Mouse (Mus musculus) heart, adult 2 months (tissue): ENCODE data around the gene Rnf213. TPM values are rescaled to one million over a fixed set of nuclear protein-coding genes. Genes with fewer than 3 reads are reported as not detected.

Source experiments
- DNase-seq, 2 experiments: peaks; one replicate each; pipeline ENCODE4 v3.0.0; 2021
- H3K27ac ChIP-seq: fragments of 200-600 bp; 2 replicates; pipeline ENCODE4 v1.8.1; 2022
- H3K27me3 ChIP-seq: fragments of 200-500 bp; 2 replicates; pipeline ENCODE4 v1.6.1; 2012; ENCODE audit warnings: mild to moderate bottlenecking, low read length, inconsistent platforms, mixed read lengths; ENCODE audit not compliant: control insufficient read depth, insufficient read depth
- H3K36me3 ChIP-seq: fragments of 200-500 bp; 2 replicates; pipeline ENCODE4 v1.6.1; 2012; ENCODE audit warnings: low read length, inconsistent platforms; ENCODE audit not compliant: control insufficient read depth, insufficient read depth
- H3K4me1 ChIP-seq: fragments of 200-500 bp; 2 replicates; pipeline ENCODE4 v1.6.1; 2011; ENCODE audit warnings: low read length; ENCODE audit not compliant: control insufficient read depth, insufficient read depth
- H3K4me3 ChIP-seq: fragments of 200-600 bp; 2 replicates; pipeline ENCODE4 v1.8.1; 2022
- H3K79me2 ChIP-seq: fragments of 200-500 bp; replicated peaks from 2 replicates; pipeline ENCODE4 v1.6.1; 2012; ENCODE audit warnings: mild to moderate bottlenecking, inconsistent platforms, low read length, moderate library complexity, mixed read lengths; ENCODE audit not compliant: control insufficient read depth, insufficient read depth
- H3K9ac ChIP-seq: fragments of 200-500 bp; 2 replicates; pipeline ENCODE4 v1.6.1; 2012; ENCODE audit warnings: low read depth, mild to moderate bottlenecking, control low read depth, inconsistent platforms, low read length, mixed read lengths
- CTCF ChIP-seq: fragments of 200-600 bp; IDR thresholded peaks from 2 replicates; pipeline ENCODE4 v1.8.1; 2022; ENCODE audit warnings: antibody characterized with exemption, mild to moderate bottlenecking, moderate library complexity
- EP300 ChIP-seq: fragments of 200-500 bp; IDR thresholded peaks from 2 replicates; pipeline ENCODE4 v1.6.1; 2011; ENCODE audit warnings: low read depth, low read length, control low read depth; ENCODE audit not compliant: insufficient read depth
- POLR2A ChIP-seq: fragments of 200-500 bp; IDR thresholded peaks from 2 replicates; pipeline ENCODE4 v1.6.1; 2011; ENCODE audit warnings: mild to moderate bottlenecking, low read depth, low read length, control low read depth; ENCODE audit not compliant: insufficient read depth
- WGBS: fragments of 180-500 bp; shearing (Covaris S2); methylation state at CpG from one replicate; pipeline ENCODE4 v1.1.7; 2018; 5-methylcytosine and 5-hydroxymethylcytosine counted together
- intact Hi-C: fragments of 180-260 bp; cut with DNase I; formaldehyde crosslinking; loops from one replicate; pipeline ENCODE4 v1.15.1; 2025
- polyA plus RNA-seq: library from polyadenylated mRNA; depleted of rRNA; stranded (reverse); fragments of >200 nt; gene quantifications from 2 replicates; pipeline ENCODE4 v1.2.3, GENCODE M21; 2012
- total RNA-seq, 2 experiments: library from RNA; stranded (reverse); gene quantifications; 2 replicates each; pipeline ENCODE4 v1.2.3; 2021

Gene Rnf213
- total and polyA plus RNA-seq, 3 experiments = 10.4 to 13.1 (median 12.0) TPM

DNA sequence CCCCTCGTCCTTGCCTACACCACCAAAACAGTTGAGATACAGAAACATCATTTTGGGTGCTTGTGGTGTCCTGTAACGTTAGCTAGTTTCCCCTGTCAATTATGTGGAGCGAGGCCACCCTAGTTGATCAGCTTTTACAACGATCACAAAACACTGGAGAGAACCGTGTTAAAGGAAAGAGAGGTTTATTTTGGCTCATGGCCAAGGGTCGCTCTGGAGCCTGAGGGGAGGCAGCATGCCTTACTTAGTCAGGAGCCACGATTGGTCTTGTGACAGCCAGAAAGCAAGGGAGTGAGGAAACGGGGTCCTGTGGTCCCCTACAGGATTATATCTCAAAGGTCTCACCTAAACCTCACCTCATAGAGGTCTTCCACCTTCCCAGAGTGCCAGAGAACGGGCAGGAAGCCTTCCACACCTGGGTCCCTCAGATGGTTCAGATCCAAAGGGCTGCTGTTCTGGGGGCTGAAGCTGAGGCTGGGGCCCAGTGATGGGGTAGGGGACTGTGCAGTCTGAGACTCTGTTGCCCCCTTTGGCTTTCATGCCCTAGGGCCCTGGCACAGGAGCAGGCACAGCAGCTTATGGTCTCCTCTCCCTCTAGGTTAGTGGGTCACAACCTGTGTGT is 120.2 kb downstream of the Rnf213 start:
- Histone ChIP-seq H3K4me1 (no peaks in the 10 kb centered on the region), H3K27me3 (no peaks in the 10 kb centered on the region), H3K9ac (no peak overlapping the region), H3K36me3 (no peaks in the 10 kb centered on the region), H3K4me3 (no peak overlapping the region), H3K27ac (no peak overlapping the region), H3K79me2 (no peaks in the 10 kb centered on the region)
- no peak for TF ChIP-seq EP300
- TF ChIP-seq POLR2A = no peak
- TF ChIP-seq CTCF = no peak
- 24% methylated on average over 9 of the region's 9 CpGs for WGBS
- intact Hi-C loops = no loop called here
- no peak for DNase-seq

DNA sequence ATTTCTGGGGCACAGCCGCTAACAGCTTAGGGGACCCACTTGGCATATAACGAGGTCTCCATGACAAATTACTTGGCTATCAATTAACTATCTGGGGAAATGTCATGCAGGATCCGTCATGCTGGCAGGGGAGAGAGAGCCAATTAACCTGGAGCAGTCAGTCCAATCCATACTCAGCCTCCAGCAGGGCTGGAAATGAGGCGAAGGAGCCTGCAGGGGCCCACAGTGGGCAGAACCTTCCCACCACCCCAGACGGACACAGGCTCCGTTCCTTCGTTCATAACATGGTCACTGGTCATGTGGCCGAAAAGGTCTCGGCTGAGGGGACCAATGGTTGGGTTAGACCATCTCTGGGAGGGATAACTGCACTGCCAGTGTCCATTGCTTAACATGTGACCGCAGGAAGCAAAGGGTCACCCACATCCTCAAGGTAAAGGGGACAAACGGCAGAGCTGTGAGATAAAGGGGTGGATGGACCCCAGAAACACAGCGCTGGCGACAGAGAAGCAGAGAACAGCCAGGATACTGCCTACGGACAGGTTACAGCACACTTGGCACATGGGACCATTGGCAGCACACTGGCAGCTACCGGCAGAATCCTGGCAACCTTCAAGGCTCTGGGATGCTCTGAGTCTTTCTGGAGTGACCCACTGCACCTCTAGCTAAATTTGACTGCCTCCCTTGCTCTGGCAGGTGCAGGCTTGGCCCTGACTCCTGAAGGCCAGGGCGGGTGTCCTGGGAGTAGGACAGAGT is 121.4 kb downstream of the Rnf213 start:
- no peak for DNase-seq
- no peaks in the 10 kb centered on the region for H3K4me1 ChIP-seq
- no peak overlapping the region for H3K27ac ChIP-seq
- intact Hi-C loops = no loop called here
- H3K4me3 ChIP-seq = no peak overlapping the region
- WGBS = 48% methylated on average over 16 of the region's 16 CpGs
- no peaks in the 10 kb centered on the region for H3K27me3 ChIP-seq
- no peak for TF ChIP-seq POLR2A
- no peak for TF ChIP-seq EP300
- no peak for TF ChIP-seq CTCF
- H3K9ac ChIP-seq = no peak overlapping the region
- H3K79me2 ChIP-seq = no peaks in the 10 kb centered on the region
- no peaks in the 10 kb centered on the region for H3K36me3 ChIP-seq

DNA sequence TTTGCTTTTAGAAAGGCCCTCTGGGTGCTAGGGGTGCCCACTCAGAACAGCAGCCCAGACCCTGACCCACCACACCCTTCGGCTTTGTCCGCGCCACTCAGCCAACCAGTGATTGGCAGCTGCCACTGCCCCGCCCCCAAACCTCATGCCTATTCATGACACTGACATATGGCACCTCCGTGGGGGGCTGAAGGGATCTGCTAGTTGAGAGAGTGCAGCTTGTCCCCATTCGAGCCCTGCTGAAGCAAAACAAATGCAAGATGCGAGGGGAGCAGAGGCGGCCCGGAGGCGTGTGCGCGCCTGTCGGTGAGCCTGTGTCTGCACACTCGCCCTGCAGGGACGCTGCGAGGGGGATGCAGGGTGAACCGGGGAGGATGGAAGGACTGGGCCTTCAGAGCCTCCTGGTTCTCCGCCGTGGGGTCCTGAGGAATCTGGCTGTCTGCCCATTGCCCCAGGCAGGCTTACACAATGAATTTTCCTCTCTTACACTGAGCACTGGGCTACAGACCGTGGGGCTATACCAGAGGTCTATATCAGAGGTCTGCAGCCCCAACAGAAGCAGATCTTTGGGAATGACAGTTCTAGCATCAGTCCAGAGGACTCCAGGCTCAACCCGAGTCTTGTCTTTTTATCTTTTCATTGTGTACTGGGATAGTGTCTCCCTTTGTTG is 122.2 kb downstream of the Rnf213 start:
- intact Hi-C loops = no loop called here
- Histone ChIP-seq H3K9ac (no peak overlapping the region), H3K79me2 (no peaks in the 10 kb centered on the region), H3K4me3 (no peak overlapping the region), H3K36me3 (no peaks in the 10 kb centered on the region), H3K4me1 (no peaks in the 10 kb centered on the region), H3K27ac (no peak overlapping the region), H3K27me3 (no peaks in the 10 kb centered on the region)
- no peak for DNase-seq
- no peak for TF ChIP-seq CTCF
- 9% methylated on average over 21 of the region's 21 CpGs for WGBS

DNA sequence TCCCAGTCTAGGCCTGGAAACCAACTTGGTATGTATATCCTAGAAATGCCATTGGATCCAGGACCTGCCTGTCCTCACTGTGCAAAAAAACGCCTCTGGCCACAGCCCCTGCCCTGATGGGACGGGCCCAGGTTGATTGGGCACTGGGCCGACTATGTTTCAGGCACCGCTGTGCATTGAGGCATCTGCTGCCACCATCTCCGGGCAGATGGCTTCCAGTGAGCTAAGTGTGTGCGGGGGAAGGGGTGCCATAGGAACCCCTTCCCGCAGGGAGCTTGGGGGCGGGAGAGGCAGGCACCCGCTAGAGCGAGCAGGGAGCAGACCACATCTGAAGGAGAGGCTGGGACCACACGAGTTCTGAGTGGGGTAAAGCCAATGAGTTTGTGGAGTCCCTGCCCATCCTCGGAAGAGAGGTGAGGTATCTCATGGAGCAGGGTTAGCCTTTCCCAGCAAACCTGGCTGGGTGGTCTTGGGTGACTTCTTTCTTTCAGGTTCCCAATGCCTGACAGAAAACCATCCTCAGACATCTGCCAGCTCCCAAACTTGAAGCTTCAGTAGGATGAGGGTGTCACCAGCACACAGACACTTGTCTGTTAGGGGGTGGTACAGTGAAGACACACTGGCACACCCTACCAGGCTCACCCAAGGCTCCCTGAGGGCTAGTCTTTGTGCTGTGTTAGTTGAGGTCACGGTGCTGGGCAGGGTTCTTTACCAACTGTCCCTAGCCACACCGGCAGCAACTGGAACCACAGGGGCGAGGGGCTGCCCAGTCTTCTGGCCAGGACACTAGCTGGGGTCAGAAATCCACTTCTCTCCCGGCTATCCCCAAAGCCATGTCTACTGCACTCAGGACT is 123.2 kb downstream of the Rnf213 start:
- DNase-seq = no peak
- Histone ChIP-seq H3K27me3 (no peaks in the 10 kb centered on the region), H3K36me3 (no peaks in the 10 kb centered on the region), H3K79me2 (no peaks in the 10 kb centered on the region), H3K27ac (no peak overlapping the region), H3K4me3 (no peak overlapping the region), H3K9ac (no peak overlapping the region), H3K4me1 (no peaks in the 10 kb centered on the region)
- intact Hi-C loops = no loop called here
- TF ChIP-seq POLR2A = no peak
- TF ChIP-seq CTCF = no peak
- no peak for TF ChIP-seq EP300
- 81% methylated on average over 16 of the region's 16 CpGs for WGBS

DNA sequence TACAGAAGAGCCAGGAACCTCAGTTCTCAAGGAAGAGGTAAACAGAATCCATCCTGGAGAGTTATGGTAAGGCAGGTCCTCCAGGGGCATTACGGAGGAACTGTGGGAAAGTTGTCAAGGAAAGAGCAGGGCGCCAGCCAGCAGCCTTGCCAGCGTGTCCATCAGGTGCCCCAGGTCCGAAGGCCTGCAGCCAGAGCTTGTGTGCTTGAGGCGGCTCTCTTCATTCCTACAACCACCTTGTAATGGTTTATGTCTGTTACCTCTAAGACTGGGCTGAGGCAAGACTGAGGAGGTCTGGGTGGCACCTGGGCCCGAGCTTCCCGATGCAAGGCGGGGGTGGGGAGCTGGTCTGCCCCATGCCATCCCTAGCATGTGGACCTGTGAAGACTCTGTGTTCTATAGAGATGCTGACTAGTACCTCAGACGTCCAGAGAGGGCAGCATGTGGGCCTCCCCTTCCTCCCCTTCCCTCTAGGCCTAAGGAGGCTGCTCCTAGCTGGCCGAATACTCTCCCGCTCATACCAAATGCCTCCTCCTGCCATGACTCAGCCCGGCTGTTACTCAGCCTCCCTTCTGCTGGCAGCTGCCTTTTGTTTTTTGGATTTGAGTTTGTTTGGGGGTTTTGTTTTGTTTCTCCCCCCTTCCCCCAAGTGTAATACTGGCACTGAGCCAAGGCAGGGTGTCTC is 123.9 kb downstream of the Rnf213 start:
- no peaks in the 10 kb centered on the region for H3K36me3 ChIP-seq
- H3K4me1 ChIP-seq = no peaks in the 10 kb centered on the region
- no peak overlapping the region for H3K4me3 ChIP-seq
- no peak overlapping the region for H3K27ac ChIP-seq
- 71% methylated on average over 12 of the region's 12 CpGs for WGBS
- H3K27me3 ChIP-seq = no peaks in the 10 kb centered on the region
- no peaks in the 10 kb centered on the region for H3K79me2 ChIP-seq
- H3K9ac ChIP-seq = no peak overlapping the region
- DNase-seq = no peak
- intact Hi-C loops = no loop called here
- TF ChIP-seq POLR2A (no peak), EP300 (no peak), CTCF (no peak)
